Mouse (Mus musculus) cerebellum, adult 2 months (tissue): ENCODE results near the gene Rapgefl1. TPM values are rescaled to one million over a fixed set of nuclear protein-coding genes. Genes with fewer than 3 reads are reported as not detected.
A peak's percentile ranks its signal among the peaks of the same experiment; 100 is the strongest.

Source experiments
- DNase-seq, 2 experiments: peaks; one replicate each; pipeline ENCODE4 v3.0.0; 2021
- H3K27ac ChIP-seq: fragments of 200-500 bp; 2 replicates; pipeline ENCODE4 v1.5.1; 2012; ENCODE audit warnings: low read length, control low read depth, inconsistent platforms; ENCODE audit not compliant: insufficient read depth
- H3K27me3 ChIP-seq: fragments of 200-500 bp; 2 replicates; pipeline ENCODE4 v1.6.1; 2012; ENCODE audit warnings: inconsistent platforms, mild to moderate bottlenecking, low read length, moderate library complexity; ENCODE audit not compliant: control insufficient read depth, insufficient read depth
- H3K4me1 ChIP-seq: fragments of 200-500 bp; 2 replicates; pipeline ENCODE4 v1.6.1; 2011; ENCODE audit warnings: low read length; ENCODE audit not compliant: control insufficient read depth, insufficient read depth
- H3K4me3 ChIP-seq: fragments of 200-500 bp; replicated peaks from 2 replicates; pipeline ENCODE3; 2011; ENCODE audit warnings: mild to moderate bottlenecking, low read depth, low read length, control low read depth; ENCODE audit not compliant: insufficient read depth
- CTCF ChIP-seq: fragments of 200-500 bp; IDR thresholded peaks from 2 replicates; pipeline ENCODE4 v1.5.1; 2011; ENCODE audit warnings: low read depth, mild to moderate bottlenecking, control low read depth, low read length, moderate library complexity, borderline replicate concordance; ENCODE audit not compliant: insufficient read depth
- POLR2A ChIP-seq: fragments of 200-500 bp; IDR thresholded peaks from 2 replicates; pipeline ENCODE4 v1.6.1; 2011; ENCODE audit warnings: low read length, control low read depth, borderline replicate concordance; ENCODE audit not compliant: insufficient read depth
- WGBS: fragments of 180-500 bp; shearing (Covaris S2); methylation state at CpG from one replicate; pipeline ENCODE4 v1.1.7; 2018; 5-methylcytosine and 5-hydroxymethylcytosine counted together
- polyA plus RNA-seq: library from polyadenylated mRNA; depleted of rRNA; stranded (reverse); fragments of >200 nt; gene quantifications from 2 replicates; pipeline ENCODE4 v1.2.3, GENCODE M21; 2012

Rapgefl1 gene
- polyA plus RNA-seq, 1 experiment, result 56.8 TPM

- 38% methylated on average over 9 of the region's 9 CpGs for WGBS
- no peak for DNase-seq
- H3K4me1 ChIP-seq, result peaks cover 12% of the 10 kb centered on the region
- TF ChIP-seq POLR2A (no peak), CTCF (no peak)
- no peak overlapping the region for H3K4me3 ChIP-seq
- no peaks in the 10 kb centered on the region for H3K27me3 ChIP-seq
- peak overlapping the region; percentile 34; the same call in 1 of the 2 replicates for H3K27ac ChIP-seq
These were observed 1.9 kb downstream of the Rapgefl1 start for GRCm38 (mm10) chr11:98838512-98838911.

GRCm38 (mm10) chr11:98839402-98839801 lies 2.8 kb downstream of the Rapgefl1 start:
- Histone ChIP-seq H3K27me3 (no peaks in the 10 kb centered on the region), H3K4me3 (no peak overlapping the region), H3K27ac (no peak overlapping the region), H3K4me1 (peaks cover 12% of the 10 kb centered on the region)
- DNase-seq, result peak; percentile 40 to 48
- 37% methylated on average over 6 of the region's 6 CpGs for WGBS
- no peak for TF ChIP-seq CTCF
- no peak for TF ChIP-seq POLR2A

- WGBS, result 73% methylated on average over 10 of the region's 10 CpGs
- TF ChIP-seq CTCF (no peak), POLR2A (no peak)
- no peaks in the 10 kb centered on the region for H3K27me3 ChIP-seq
- DNase-seq, result no peak
- no peak overlapping the region for H3K27ac ChIP-seq
- peaks cover 12% of the 10 kb centered on the region for H3K4me1 ChIP-seq
- no peak overlapping the region for H3K4me3 ChIP-seq
These were observed 3.3 kb downstream of the Rapgefl1 start for GRCm38 (mm10) chr11:98839897-98840296.

GRCm38 (mm10) chr11:98846016-98846415 lies 9.4 kb downstream of the Rapgefl1 start:
- no peak for TF ChIP-seq POLR2A
- TF ChIP-seq CTCF, result peak; percentile 50
- peak; percentile 72 to 73 for DNase-seq
- WGBS, result 20% methylated on average over 13 of the region's 13 CpGs
- no peaks in the 10 kb centered on the region for H3K27me3 ChIP-seq
- H3K4me3 ChIP-seq, result peak overlapping the region; percentile 15
- peak overlapping the region; percentile 45 for H3K27ac ChIP-seq
- H3K4me1 ChIP-seq, result peaks cover 11% of the 10 kb centered on the region

GRCm38 (mm10) chr11:98846865-98847604 lies 10.4 kb downstream of the Rapgefl1 start:
- no peaks in the 10 kb centered on the region for H3K27me3 ChIP-seq
- DNase-seq, result no peak
- no peak overlapping the region for H3K27ac ChIP-seq
- H3K4me3 ChIP-seq, result no peak overlapping the region
- WGBS, result 78% methylated on average over 19 of the region's 19 CpGs
- TF ChIP-seq CTCF (no peak), POLR2A (no peak)
- H3K4me1 ChIP-seq, result peaks cover 11% of the 10 kb centered on the region

- WGBS, result 34% methylated on average over 19 of the region's 19 CpGs
- H3K4me1 ChIP-seq, result peaks cover 11% of the 10 kb centered on the region
- H3K27me3 ChIP-seq, result no peaks in the 10 kb centered on the region
- no peak for DNase-seq
- no peak overlapping the region for H3K4me3 ChIP-seq
- H3K27ac ChIP-seq, result no peak overlapping the region
- TF ChIP-seq POLR2A (no peak), CTCF (no peak)
These were observed 12.8 kb downstream of the Rapgefl1 start for GRCm38 (mm10) chr11:98849196-98849894.

GRCm38 (mm10) chr11:98850100-98851093 lies 13.8 kb downstream of the Rapgefl1 start:
- Histone ChIP-seq H3K27me3 (no peaks in the 10 kb centered on the region), H3K4me3 (peak overlapping the region; percentile 32), H3K27ac (no peak overlapping the region), H3K4me1 (peaks cover 9% of the 10 kb centered on the region)
- DNase-seq, result no peak
- no peak for TF ChIP-seq POLR2A
- no peak for TF ChIP-seq CTCF
- WGBS, result 51% methylated on average over 26 of the region's 26 CpGs
